Mouse (Mus musculus) hindlimb bud, embryonic 11.5 days (tissue): Measurements from ENCODE around the gene Il1r2.

Experiments
- DNase-seq: peaks from one replicate; pipeline ENCODE4 v3.0.0-alpha.2; 2012; ENCODE audit warnings: low read depth, low spot score; ENCODE audit errors: extremely low spot score

Il1r2 gene

GRCm38 (mm10) chr1:40059122-40059774 lies 14.6 kb upstream of the Il1r2 start:
- no peak for DNase-seq

- no peak for DNase-seq
Measured at GRCm38 (mm10) chr1:40061359-40061758, 12.5 kb upstream of the Il1r2 start.

- DNase-seq: no peak
Measured at GRCm38 (mm10) chr1:40063409-40063808, 10.5 kb upstream of the Il1r2 start.

GRCm38 (mm10) chr1:40064508-40064907 lies 9.4 kb upstream of the Il1r2 start:
- no peak for DNase-seq

GRCm38 (mm10) chr1:40072558-40072957 lies 1.3 kb upstream of the Il1r2 start:
- no peak for DNase-seq

- no peak for DNase-seq
Measured at GRCm38 (mm10) chr1:40077328-40077727, 3.4 kb downstream of the Il1r2 start.

- no peak for DNase-seq
Measured at GRCm38 (mm10) chr1:40081041-40081440, 7.2 kb downstream of the Il1r2 start.

GRCm38 (mm10) chr1:40084386-40084785 lies 10.5 kb downstream of the Il1r2 start:
- DNase-seq: no peak

GRCm38 (mm10) chr1:40085403-40086182 lies 11.7 kb downstream of the Il1r2 start:
- peak; percentile 39 for DNase-seq

GRCm38 (mm10) chr1:40091160-40091559 lies 17.3 kb downstream of the Il1r2 start:
- DNase-seq: no peak

GRCm38 (mm10) chr1:40092541-40092940 lies 18.7 kb downstream of the Il1r2 start:
- no peak for DNase-seq

- no peak for DNase-seq
Measured at GRCm38 (mm10) chr1:40094601-40095304, 20.9 kb downstream of the Il1r2 start.

GRCm38 (mm10) chr1:40095585-40095984 lies 21.7 kb downstream of the Il1r2 start:
- DNase-seq: no peak

GRCm38 (mm10) chr1:40106306-40106705 lies 32.4 kb downstream of the Il1r2 start:
- DNase-seq: no peak

- DNase-seq: no peak
Measured at GRCm38 (mm10) chr1:40106719-40107118, 32.8 kb downstream of the Il1r2 start.

- no peak for DNase-seq
Measured at GRCm38 (mm10) chr1:40107971-40108749, 34.3 kb downstream of the Il1r2 start.

- no peak for DNase-seq
Measured at GRCm38 (mm10) chr1:40109736-40110135, 35.9 kb downstream of the Il1r2 start.

- peak; percentile 72 for DNase-seq
Measured at GRCm38 (mm10) chr1:40115271-40115670, 41.4 kb downstream of the Il1r2 start.

- DNase-seq: peak; percentile 30
Measured at GRCm38 (mm10) chr1:40116422-40116821, 42.5 kb downstream of the Il1r2 start.

- DNase-seq: no peak
Measured at GRCm38 (mm10) chr1:40117565-40117964, 43.7 kb downstream of the Il1r2 start.

GRCm38 (mm10) chr1:40124237-40124636 lies 50.4 kb downstream of the Il1r2 start:
- DNase-seq: no peak
